Mouse (Mus musculus) naive thymus-derived CD4-positive, alpha-beta T cell, adult 2 months (primary cell): Measurements from ENCODE around the gene Rbfox3.

ENCODE experiments used
- DNase-seq: peaks from one replicate; pipeline ENCODE4 v3.0.0-alpha.2; 2011; ENCODE audit warnings: low read depth

Rbfox3 gene

GRCm38 (mm10) chr11:118728797-118729196 is 182.6 kb downstream of the Rbfox3 start:
- DNase-seq, result no peak

DNA sequence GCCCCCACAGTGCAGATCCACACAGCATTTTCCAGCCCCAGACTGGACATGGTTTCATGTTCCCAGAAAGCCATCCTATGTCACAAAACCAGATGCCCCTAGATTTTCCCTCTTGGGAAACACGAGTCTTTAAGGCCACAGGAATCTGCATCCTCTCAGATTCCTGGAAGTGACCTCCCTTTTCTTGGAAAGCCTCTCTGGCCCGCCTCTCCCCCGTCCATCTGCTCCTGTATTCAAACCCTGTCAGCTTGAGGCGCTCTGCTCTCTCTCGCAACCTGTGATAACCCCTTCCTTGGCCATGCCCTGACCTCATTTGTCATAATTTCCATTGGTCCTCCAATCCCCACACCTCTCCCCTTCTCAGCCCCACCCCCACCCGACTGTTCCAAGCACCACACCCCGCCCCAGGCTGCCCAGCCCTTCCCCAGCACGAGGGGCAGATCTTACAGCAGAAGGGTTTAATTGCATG is 183.3 kb downstream of the Rbfox3 start:
- no peak for DNase-seq

DNA sequence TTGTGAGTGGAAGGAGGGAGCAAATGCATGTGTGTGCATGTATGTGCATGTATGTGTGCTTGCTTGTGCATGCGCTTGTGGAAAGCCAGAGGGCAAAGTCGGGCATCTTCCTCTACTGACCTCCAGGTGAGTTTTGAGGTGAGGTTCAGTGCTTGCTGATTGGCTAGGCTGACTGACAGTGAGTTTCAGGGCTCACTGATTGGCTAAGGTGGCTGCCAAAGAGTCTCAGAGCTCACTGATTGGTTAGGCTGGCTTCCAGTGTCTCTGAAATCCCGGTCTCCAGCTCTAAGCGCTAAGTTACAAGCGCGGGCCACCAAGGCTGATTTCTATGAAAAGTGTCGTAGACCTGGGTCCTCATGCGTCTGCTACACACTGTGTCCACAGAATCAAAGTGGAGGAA is 185.0 kb downstream of the Rbfox3 start:
- DNase-seq, result no peak

GRCm38 (mm10) chr11:118724423-118724822 is 187.0 kb downstream of the Rbfox3 start:
- DNase-seq, result no peak

- DNase-seq, result no peak
Measured at GRCm38 (mm10) chr11:118723166-118723565, 188.2 kb downstream of the Rbfox3 start.

- DNase-seq, result no peak
Measured at GRCm38 (mm10) chr11:118721898-118722297, 189.5 kb downstream of the Rbfox3 start.

GRCm38 (mm10) chr11:118714601-118715524 is 196.5 kb downstream of the Rbfox3 start:
- no peak for DNase-seq

DNA sequence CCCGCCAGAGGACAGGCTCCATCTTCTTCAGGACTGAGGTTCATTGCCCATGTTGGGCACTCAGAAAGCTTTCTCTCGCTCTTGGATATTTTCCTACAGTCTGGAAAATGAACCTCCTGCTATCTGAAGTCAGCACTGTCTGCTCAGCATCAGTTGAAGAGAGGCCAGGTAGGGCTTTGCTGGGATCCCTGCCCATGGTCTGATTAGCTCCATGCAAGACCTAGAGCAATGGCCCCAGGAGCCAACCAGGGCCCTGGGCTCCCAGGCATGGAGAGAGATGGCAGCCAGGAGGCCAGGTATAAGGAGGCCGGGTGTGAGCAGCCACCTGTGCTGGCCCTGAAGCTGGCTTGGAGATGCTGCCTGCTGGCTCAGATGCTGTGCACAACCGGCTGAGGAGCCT is 198.6 kb downstream of the Rbfox3 start:
- DNase-seq, result no peak

GRCm38 (mm10) chr11:118712058-118712457 is 199.3 kb downstream of the Rbfox3 start:
- DNase-seq, result no peak

DNA sequence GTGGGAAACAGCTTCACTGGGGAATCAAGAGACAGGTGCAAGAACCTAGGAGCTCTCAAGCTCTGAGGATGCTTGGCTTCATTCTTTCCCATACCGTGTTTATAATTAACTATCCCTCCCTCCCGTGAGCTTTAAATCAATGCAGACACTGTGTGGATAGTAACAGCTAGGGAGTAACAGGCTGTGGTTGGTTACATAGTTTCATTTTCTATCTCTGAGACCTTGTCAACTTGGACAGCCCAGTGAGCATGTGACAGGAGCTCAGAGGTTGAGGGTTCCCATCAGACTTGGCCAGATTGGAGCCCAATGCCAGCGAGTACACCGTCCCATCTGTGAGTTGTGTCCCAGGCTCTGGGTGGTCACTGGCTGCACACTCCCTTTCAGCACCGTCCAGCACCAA is 201.4 kb downstream of the Rbfox3 start:
- no peak for DNase-seq

- no peak for DNase-seq
Measured at GRCm38 (mm10) chr11:118696226-118696930, 215.0 kb downstream of the Rbfox3 start.

DNA sequence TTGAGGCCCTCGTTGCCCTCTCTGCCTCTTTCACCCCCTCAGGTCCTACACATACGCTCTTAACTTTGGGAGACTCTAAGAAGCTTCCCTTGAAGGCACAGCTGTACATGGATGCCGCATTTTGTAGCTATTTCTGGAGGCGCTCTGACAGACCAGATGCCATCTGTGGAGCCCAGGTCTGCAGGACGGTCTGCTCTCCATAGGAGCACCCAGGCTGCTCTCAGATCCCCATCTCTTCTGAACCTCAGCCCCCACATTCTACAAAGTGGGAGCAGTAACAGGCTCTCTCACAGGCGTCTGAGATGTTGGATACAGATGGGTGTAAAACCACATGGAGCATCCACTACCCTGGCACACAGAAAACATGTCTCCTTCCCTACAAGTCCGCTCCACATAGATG is 218.1 kb downstream of the Rbfox3 start:
- no peak for DNase-seq

DNA sequence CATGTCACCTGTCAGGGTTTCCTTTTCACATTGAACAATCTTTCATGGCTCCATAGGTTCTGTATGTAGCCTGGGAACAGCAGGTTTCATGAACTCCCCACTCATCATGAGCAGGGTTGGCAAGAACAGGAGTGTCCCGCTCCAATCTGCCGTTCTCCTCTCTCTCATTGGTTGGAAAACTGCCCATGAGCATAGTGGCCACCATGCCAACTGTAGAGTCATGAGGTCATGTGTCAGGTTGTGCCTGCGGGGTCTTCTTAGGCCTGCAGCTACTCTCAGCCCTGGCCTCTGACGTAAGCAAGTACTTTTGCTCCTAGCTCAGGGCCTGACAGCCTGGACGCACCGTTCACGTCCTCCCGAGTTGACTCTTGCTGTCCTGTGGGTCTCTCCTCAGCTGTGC is 221.1 kb downstream of the Rbfox3 start:
- no peak for DNase-seq

- DNase-seq, result no peak
Measured at GRCm38 (mm10) chr11:118685397-118685796, 226.0 kb downstream of the Rbfox3 start.

- no peak for DNase-seq
Measured at GRCm38 (mm10) chr11:118684665-118685064, 226.7 kb downstream of the Rbfox3 start.

- no peak for DNase-seq
Measured at GRCm38 (mm10) chr11:118680699-118681098, 230.7 kb downstream of the Rbfox3 start.

- no peak for DNase-seq
Measured at GRCm38 (mm10) chr11:118679736-118680410, 231.5 kb downstream of the Rbfox3 start.

GRCm38 (mm10) chr11:118678515-118679104 is 232.8 kb downstream of the Rbfox3 start:
- no peak for DNase-seq

- DNase-seq, result no peak
Measured at GRCm38 (mm10) chr11:118677277-118677676, 234.1 kb downstream of the Rbfox3 start.

DNA sequence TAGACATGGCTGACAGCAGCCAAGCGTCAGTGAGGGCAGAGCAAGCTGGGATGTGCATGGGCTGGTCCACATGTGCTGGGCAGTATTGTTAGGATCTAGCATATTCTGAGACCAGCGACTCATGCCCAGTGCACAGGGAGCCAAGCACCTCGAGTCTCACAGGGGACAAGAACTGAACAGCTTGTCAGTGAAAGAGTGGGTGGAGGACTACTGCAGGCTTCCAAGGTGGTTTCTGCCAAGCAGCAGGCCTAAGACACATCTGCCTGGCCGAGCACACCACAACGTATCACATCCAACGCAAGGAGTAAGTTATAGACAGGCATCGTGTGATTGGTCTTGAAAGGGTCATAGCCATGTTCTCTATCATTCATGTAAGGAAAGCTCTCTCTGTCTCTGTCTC is 235.0 kb downstream of the Rbfox3 start:
- DNase-seq, result no peak

- no peak for DNase-seq
Measured at GRCm38 (mm10) chr11:118671958-118672357, 239.4 kb downstream of the Rbfox3 start.

- DNase-seq, result no peak
Measured at GRCm38 (mm10) chr11:118671216-118671615, 240.2 kb downstream of the Rbfox3 start.
